Mouse (Mus musculus): ENCODE measurements at regions not wholly inside any gene's neighbourhood (a gene's known extent, or its start where the extent isn't known, plus 50 kb on each side); places are given as distances from the start of the nearest gene placed in this dataset.

- DNase-seq (ENCODE audit: low spot score) = no peak
Observed at GRCm38 (mm10) chr10:20780946-20781345, 56.1 kb upstream of the Pde7b start.

- no peak for DNase-seq (ENCODE audit: low spot score)
Observed at GRCm38 (mm10) chr10:20776640-20777413, 51.9 kb upstream of the Pde7b start.

GRCm38 (mm10) chr10:20775731-20776429, 51.0 kb upstream of the Pde7b start:
- DNase-seq (ENCODE audit: low spot score) = no peak
